Mouse (Mus musculus): ENCODE measurements at regions not wholly inside any gene's neighbourhood (a gene's known extent, or its start where the extent isn't known, plus 50 kb on each side); places are given as distances from the start of the nearest gene placed in this dataset.
A peak's percentile ranks its signal among the peaks of the same experiment; 100 is the strongest.

GRCm38 (mm10) chr12:32273474-32273873 is 65.0 kb upstream of the Pik3cg start:
- DNase-seq, result no peak

GRCm38 (mm10) chr12:32279861-32280260 is 71.4 kb upstream of the Pik3cg start:
- no peak for DNase-seq

- DNase-seq, result no peak
Observed at GRCm38 (mm10) chr12:32280309-32280708, 71.8 kb upstream of the Pik3cg start.

- no peak for DNase-seq
Observed at GRCm38 (mm10) chr12:32282371-32283163, 74.1 kb upstream of the Pik3cg start.

- DNase-seq, result no peak
Observed at GRCm38 (mm10) chr12:32285039-32285438, 76.6 kb upstream of the Pik3cg start.

- no peak for DNase-seq
Observed at GRCm38 (mm10) chr12:32286652-32287051, 78.2 kb upstream of the Pik3cg start.

- no peak for DNase-seq
Observed at GRCm38 (mm10) chr12:32291145-32291544, 82.7 kb upstream of the Pik3cg start.

- DNase-seq, result peak; percentile 24 to 35
Observed at GRCm38 (mm10) chr12:32291962-32292748, 83.7 kb upstream of the Pik3cg start.

GRCm38 (mm10) chr12:32292749-32293128 is 84.3 kb upstream of the Pik3cg start:
- DNase-seq, result peak in 1 of 2 experiments; percentile 9

- no peak for DNase-seq
Observed at GRCm38 (mm10) chr12:32297431-32297830, 81.1 kb upstream of the Ccdc71l start.

GRCm38 (mm10) chr12:32299714-32300113 is 78.8 kb upstream of the Ccdc71l start:
- DNase-seq, result no peak

GRCm38 (mm10) chr12:32305736-32306135 is 72.8 kb upstream of the Ccdc71l start:
- DNase-seq, result no peak

- DNase-seq, result no peak
Observed at GRCm38 (mm10) chr12:32306326-32306725, 72.2 kb upstream of the Ccdc71l start.

- no peak for DNase-seq
Observed at GRCm38 (mm10) chr12:32307280-32308006, 71.1 kb upstream of the Ccdc71l start.

- DNase-seq, result no peak
Observed at GRCm38 (mm10) chr12:32315099-32315783, 63.3 kb upstream of the Ccdc71l start.

Data from thymus, adult 18-20 months (tissue).